Mouse (Mus musculus) spleen, adult 18-20 months (tissue): ENCODE results near the gene Clasrp.
A peak's percentile ranks its signal among the peaks of the same experiment; 100 is the strongest.

Experiments
- DNase-seq, 2 experiments: peaks; one replicate each; pipeline ENCODE4 v3.0.0; 2022; ENCODE audit warnings: mixed read lengths in 2 of 2

Clasrp gene

GRCm38 (mm10) chr7:19603849-19604605 is at the start of gene Clasrp:
Gene Clasrp (minus strand): TSS chr7:19604486.
- peak; percentile 96 to 98 for DNase-seq

- no peak for DNase-seq
Measured at GRCm38 (mm10) chr7:19652614-19653013, 48.3 kb upstream of the Clasrp start.

- DNase-seq: no peak
Measured at GRCm38 (mm10) chr7:19651063-19651786, 46.9 kb upstream of the Clasrp start.

GRCm38 (mm10) chr7:19641223-19641622 is 36.9 kb upstream of the Clasrp start:
- no peak for DNase-seq

- no peak for DNase-seq
Measured at GRCm38 (mm10) chr7:19635074-19635827, 31.0 kb upstream of the Clasrp start.

- DNase-seq: no peak
Measured at GRCm38 (mm10) chr7:19634591-19634990, 30.3 kb upstream of the Clasrp start.

- no peak for DNase-seq
Measured at GRCm38 (mm10) chr7:19633855-19634254, 29.6 kb upstream of the Clasrp start.

- no peak for DNase-seq
Measured at GRCm38 (mm10) chr7:19633197-19633596, 28.9 kb upstream of the Clasrp start.

GRCm38 (mm10) chr7:19632720-19633119 is 28.4 kb upstream of the Clasrp start:
- no peak for DNase-seq

GRCm38 (mm10) chr7:19632275-19632674 is 28.0 kb upstream of the Clasrp start:
- DNase-seq: no peak

GRCm38 (mm10) chr7:19629361-19629734 is 25.1 kb upstream of the Clasrp start, which contains the start of gene Relb:
Gene Relb (minus strand): TSS chr7:19629438.
- DNase-seq: peak; percentile 92 to 96

- peak; percentile 96 to 98 for DNase-seq
Measured at GRCm38 (mm10) chr7:19628536-19629360, 24.5 kb upstream of the Clasrp start.

- no peak for DNase-seq
Measured at GRCm38 (mm10) chr7:19628192-19628535, 23.9 kb upstream of the Clasrp start.

- DNase-seq: no peak
Measured at GRCm38 (mm10) chr7:19627721-19628120, 23.4 kb upstream of the Clasrp start.

- no peak for DNase-seq
Measured at GRCm38 (mm10) chr7:19623433-19623832, 19.1 kb upstream of the Clasrp start.

GRCm38 (mm10) chr7:19622241-19622640 is 18.0 kb upstream of the Clasrp start:
- DNase-seq: no peak

- DNase-seq: no peak
Measured at GRCm38 (mm10) chr7:19620811-19621210, 16.5 kb upstream of the Clasrp start.

GRCm38 (mm10) chr7:19619004-19619801 is 14.9 kb upstream of the Clasrp start:
- peak; percentile 30 to 60 for DNase-seq

- peak; percentile 47 to 63 for DNase-seq
Measured at GRCm38 (mm10) chr7:19615036-19615577, 10.8 kb upstream of the Clasrp start.

GRCm38 (mm10) chr7:19610969-19611368 is 6.7 kb upstream of the Clasrp start:
- no peak for DNase-seq

- DNase-seq: no peak
Measured at GRCm38 (mm10) chr7:19609641-19610332, 5.5 kb upstream of the Clasrp start.
